Mouse (Mus musculus) MEL (cell line): Measurements from ENCODE around the gene Snx32. TPM values are rescaled to one million over a fixed set of nuclear protein-coding genes. Genes with fewer than 3 reads are reported as not detected.

Source experiments
- DNase-seq: peaks from one replicate; pipeline ENCODE4 v3.0.0; 2011; ENCODE audit warnings: low read depth, low spot score
- H3K27ac ChIP-seq: 2 replicates; pipeline ENCODE4 v1.5.1; 2012; ENCODE audit warnings: low read depth, mild to moderate bottlenecking, control low read depth, low read length, moderate library complexity; ENCODE audit not compliant: control insufficient read depth
- H3K27me3 ChIP-seq, 2 experiments: fragments of 150-350 bp in 1 of 2; sonication (generic) in 1 of 2; 2 replicates each; pipeline ENCODE4 v1.6.1; 2012; ENCODE audit warnings: low read length in 2 of 2, mild to moderate bottlenecking in 2 of 2, improper control_type of control experiment in 1 of 2, moderate library complexity in 1 of 2; ENCODE audit not compliant: insufficient read depth in 2 of 2, control insufficient read depth in 1 of 2
- H3K36me3 ChIP-seq, 2 experiments: 2 replicates each; pipeline ENCODE4 v1.6.1; 2012 to 2014; ENCODE audit warnings: low read length in 2 of 2, improper control_type of control experiment in 1 of 2, inconsistent platforms in 1 of 2, mild to moderate bottlenecking in 1 of 2; ENCODE audit not compliant: insufficient read depth in 2 of 2, control insufficient read depth in 1 of 2
- H3K4me1 ChIP-seq, 2 experiments: fragments of 150-350 bp in 1 of 2; sonication (generic) in 1 of 2; 2 replicates each; pipeline ENCODE4 v1.6.1; 2012; ENCODE audit warnings: low read length in 2 of 2, improper control_type of control experiment in 1 of 2, mild to moderate bottlenecking in 1 of 2; ENCODE audit not compliant: insufficient read depth in 2 of 2, control insufficient read depth in 1 of 2
- H3K4me3 ChIP-seq, 2 experiments: fragments of 150-350 bp in 1 of 2; sonication (generic) in 1 of 2; 2 replicates each; pipeline ENCODE4 v1.5.1; 2012; ENCODE audit warnings: low read depth in 2 of 2, low read length in 2 of 2, mild to moderate bottlenecking in 2 of 2, moderate library complexity in 2 of 2, control low read depth in 1 of 2, improper control_type of control experiment in 1 of 2; ENCODE audit not compliant: control insufficient read depth in 1 of 2, insufficient read depth in 1 of 2
- H3K79me2 ChIP-seq: 2 replicates; pipeline ENCODE4 v1.6.1; 2012; ENCODE audit warnings: mild to moderate bottlenecking, low read length, moderate library complexity; ENCODE audit not compliant: control insufficient read depth, poor library complexity, insufficient read depth
- H3K9ac ChIP-seq: 2 replicates; pipeline ENCODE4 v1.6.1; 2012; ENCODE audit warnings: low read depth, mild to moderate bottlenecking, control low read depth, low read length, moderate library complexity; ENCODE audit not compliant: control insufficient read depth, poor library complexity, severe bottlenecking
- H3K9me3 ChIP-seq: fragments of 150-350 bp; sonication (generic); replicated peaks from 2 replicates; pipeline ENCODE4 v1.6.1; 2012; ENCODE audit warnings: mild to moderate bottlenecking, low read length, improper control_type of control experiment, moderate library complexity; ENCODE audit not compliant: insufficient read depth
- EP300 ChIP-seq, 2 experiments: IDR thresholded peaks; 2 replicates each; pipeline ENCODE4 v1.6.1; 2011; ENCODE audit warnings: improper control_type of control experiment in 2 of 2, low read length in 2 of 2, low read depth in 1 of 2, mild to moderate bottlenecking in 1 of 2
- ETS1 ChIP-seq: IDR thresholded peaks from 2 replicates; pipeline ENCODE4 v1.6.1; 2012; ENCODE audit warnings: low read depth, mild to moderate bottlenecking, inconsistent platforms, low read length, improper control_type of control experiment, moderate library complexity
- GABPA ChIP-seq: IDR thresholded peaks from 2 replicates; pipeline ENCODE4 v1.6.1; 2012; ENCODE audit warnings: low read depth, mild to moderate bottlenecking, inconsistent platforms, low read length, improper control_type of control experiment, moderate library complexity
- GATA1 ChIP-seq: IDR thresholded peaks from 2 replicates; pipeline ENCODE4 v1.6.1; 2011; ENCODE audit warnings: low read depth, low read length, improper control_type of control experiment
- HCFC1 ChIP-seq: IDR thresholded peaks from 2 replicates; pipeline ENCODE4 v1.6.1; 2012; ENCODE audit warnings: low read depth, mild to moderate bottlenecking, inconsistent platforms, low read length, improper control_type of control experiment, moderate library complexity
- JUND ChIP-seq: IDR thresholded peaks from 2 replicates; pipeline ENCODE4 v1.6.1; 2011; ENCODE audit warnings: low read depth, mild to moderate bottlenecking, improper control_type of control experiment, low read length
- KAT2A ChIP-seq: conservative IDR thresholded peaks from 2 replicates; pipeline ENCODE4 v1.6.1; 2012; ENCODE audit warnings: low read depth, low read length, improper control_type of control experiment, inconsistent platforms
- MAFK ChIP-seq: IDR thresholded peaks from 2 replicates; pipeline ENCODE4 v1.6.1; 2011; ENCODE audit warnings: low read depth, mild to moderate bottlenecking, low read length, improper control_type of control experiment, borderline replicate concordance
- MAX ChIP-seq: IDR thresholded peaks from 2 replicates; pipeline ENCODE4 v1.6.1; 2011; ENCODE audit warnings: low read length, improper control_type of control experiment
- MAZ ChIP-seq: IDR thresholded peaks from 2 replicates; pipeline ENCODE4 v1.6.1; 2012; ENCODE audit warnings: low read depth, mild to moderate bottlenecking, inconsistent platforms, low read length, improper control_type of control experiment
- MXI1 ChIP-seq: IDR thresholded peaks from 2 replicates; pipeline ENCODE4 v1.6.1; 2011; ENCODE audit warnings: mild to moderate bottlenecking, low read depth, low read length, improper control_type of control experiment
- MYB ChIP-seq: IDR thresholded peaks from 2 replicates; pipeline ENCODE4 v1.6.1; 2011; ENCODE audit warnings: mild to moderate bottlenecking, low read depth, low read length, improper control_type of control experiment
- NELFE ChIP-seq: IDR thresholded peaks from 2 replicates; pipeline ENCODE4 v1.6.1; 2011; ENCODE audit warnings: low read depth, low read length, improper control_type of control experiment
- POLR2AphosphoS2 ChIP-seq: IDR thresholded peaks from 2 replicates; pipeline ENCODE4 v1.6.1; 2011; ENCODE audit warnings: low read length, improper control_type of control experiment
- RAD21 ChIP-seq: IDR thresholded peaks from 2 replicates; pipeline ENCODE4 v1.6.1; 2011; ENCODE audit warnings: mild to moderate bottlenecking, low read depth, low read length, improper control_type of control experiment
- RCOR1 ChIP-seq: IDR thresholded peaks from 2 replicates; pipeline ENCODE4 v1.6.1; 2012; ENCODE audit warnings: low read depth, mild to moderate bottlenecking, inconsistent platforms, low read length, improper control_type of control experiment
- TAL1 ChIP-seq: IDR thresholded peaks from 2 replicates; pipeline ENCODE4 v1.6.1; 2012; ENCODE audit warnings: mild to moderate bottlenecking, inconsistent platforms, low read length, moderate library complexity, mixed read lengths
- UBTF ChIP-seq: IDR thresholded peaks from 2 replicates; pipeline ENCODE4 v1.6.1; 2012; ENCODE audit warnings: low read depth, mild to moderate bottlenecking, inconsistent platforms, low read length, improper control_type of control experiment, moderate library complexity, borderline replicate concordance; ENCODE audit not compliant: insufficient read depth
- USF1 ChIP-seq: IDR thresholded peaks from 2 replicates; pipeline ENCODE4 v1.6.1; 2014; ENCODE audit warnings: low read depth, mild to moderate bottlenecking, inconsistent platforms, low read length, improper control_type of control experiment, moderate library complexity
- ZC3H11A ChIP-seq: IDR thresholded peaks from 2 replicates; pipeline ENCODE4 v1.6.1; 2012; ENCODE audit warnings: low read depth, mild to moderate bottlenecking, inconsistent platforms, low read length, improper control_type of control experiment
- ZKSCAN1 ChIP-seq: IDR thresholded peaks from 2 replicates; pipeline ENCODE4 v1.6.1; 2012; ENCODE audit warnings: low read depth, mild to moderate bottlenecking, inconsistent platforms, low read length, improper control_type of control experiment, moderate library complexity
- ZNF384 ChIP-seq: IDR thresholded peaks from 2 replicates; pipeline ENCODE4 v1.6.1; 2012; ENCODE audit warnings: low read depth, mild to moderate bottlenecking, inconsistent platforms, low read length, improper control_type of control experiment
- polyA plus RNA-seq, 2 experiments: library from polyadenylated mRNA; stranded (reverse) in 1 of 2; unstranded in 1 of 2; fragments of >175 nt in 1 of 2; fragments of >200 nt in 1 of 2; gene quantifications; 2 replicates each; pipeline versions ENCODE4 v1.2.1 to v1.2.4; 2012; ENCODE audit warnings: low replicate concordance in 2 of 2, low read depth in 1 of 2; ENCODE audit not compliant: insufficient read length in 2 of 2, insufficient read depth in 1 of 2, missing spikeins in 1 of 2
- total RNA-seq: library from RNA; depleted of rRNA; stranded (reverse); fragments of 300-350 nt; gene quantifications from 2 replicates; pipeline ENCODE4 v1.2.3, GENCODE M21; 2012

The Snx32 gene
- total and polyA plus RNA-seq, 3 experiments, result 1.3 to 2.6 TPM; not detected in 1

- Histone ChIP-seq H3K9me3 (no peaks in the 10 kb centered on the region), H3K9ac (no peak overlapping the region), H3K79me2 (no peaks in the 10 kb centered on the region), H3K27me3 (no peaks in the 10 kb centered on the region), H3K36me3 (no peaks in the 10 kb centered on the region), H3K27ac (no peak overlapping the region), H3K4me1 (peaks cover 0 to 9% of the 10 kb centered on the region in 2 experiments; a peak in 1 of 4 replicates), H3K4me3 (no peak overlapping the region)
- no peak for DNase-seq
- TF ChIP-seq GATA1 (no peak), ZNF384 (no peak), HCFC1 (no peak), KAT2A (no peak), MAX (no peak), RAD21 (no peak), ZC3H11A (no peak), MAFK (no peak)
Measured at GRCm38 (mm10) chr19:5466916-5467500, 43.3 kb downstream of the Snx32 start.

GRCm38 (mm10) chr19:5465037-5465436, 45.3 kb downstream of the Snx32 start:
- Histone ChIP-seq H3K27ac (no peak overlapping the region), H3K36me3 (no peaks in the 10 kb centered on the region; a peak in 1 of 4 replicates), H3K9ac (no peak overlapping the region), H3K4me3 (no peak overlapping the region), H3K79me2 (peaks cover 4% of the 10 kb centered on the region), H3K9me3 (no peaks in the 10 kb centered on the region), H3K27me3 (no peaks in the 10 kb centered on the region)
- no peak for DNase-seq
- TF ChIP-seq RAD21, result no peak
- no peak for TF ChIP-seq EP300 (IDR thresholded peaks at IDR 0.05; ENCODE audit: low read depth in 1 of 2, low read length in 2 of 2)
- TF ChIP-seq NELFE, result no peak
- TF ChIP-seq ZKSCAN1, result no peak
- TF ChIP-seq TAL1, result no peak
- no peak for TF ChIP-seq ETS1
- no peak for TF ChIP-seq GABPA
- TF ChIP-seq JUND, result no peak
- no peak for TF ChIP-seq POLR2AphosphoS2
- TF ChIP-seq USF1, result no peak
- TF ChIP-seq UBTF, result no peak
- no peak for TF ChIP-seq MAZ
- TF ChIP-seq RCOR1, result no peak
- TF ChIP-seq MXI1, result no peak
- TF ChIP-seq MAX, result no peak
- TF ChIP-seq MYB, result no peak
- TF ChIP-seq, all 39 proteins: peak for 0
- H3K4me1 ChIP-seq, result peaks cover 0 to 15% of the 10 kb centered on the region in 2 experiments; a peak in 3 of 4 replicates
